Mouse (Mus musculus) limb, embryonic 13.5 days (tissue): ENCODE measurements around the gene Trappc10. TPM values are rescaled to one million over a fixed set of nuclear protein-coding genes. Genes with fewer than 3 reads are reported as not detected.

ENCODE experiments used
- ATAC-seq: fragments of 200-750 bp; cut with Nextera tagmentation; 2 replicates; pipeline ENCODE4 v1.8.0; 2017; ENCODE audit warnings: low read depth, moderate number of reproducible peaks, moderate TSS enrichment; ENCODE audit not compliant: low FRiP score
- H3K27ac ChIP-seq: fragments of 300-500 bp; sonication (generic); 2 replicates; pipeline ENCODE4 v1.5.1; 2015; ENCODE audit warnings: inconsistent platforms, mild to moderate bottlenecking, moderate library complexity
- H3K27me3 ChIP-seq: fragments of 300-500 bp; sonication (generic); 2 replicates; pipeline ENCODE4 v1.6.1; 2015; ENCODE audit warnings: mild to moderate bottlenecking, inconsistent platforms
- H3K36me3 ChIP-seq: fragments of 300-500 bp; sonication (generic); 2 replicates; pipeline ENCODE4 v1.6.1; 2015; ENCODE audit warnings: inconsistent platforms, mild to moderate bottlenecking, moderate library complexity
- H3K4me1 ChIP-seq: fragments of 300-500 bp; sonication (generic); 2 replicates; pipeline ENCODE4 v1.6.1; 2015; ENCODE audit warnings: inconsistent platforms
- H3K4me2 ChIP-seq: fragments of 300-500 bp; sonication (generic); replicated peaks from 2 replicates; pipeline ENCODE4 v1.6.1; 2015; ENCODE audit warnings: inconsistent platforms, mild to moderate bottlenecking, moderate library complexity
- H3K4me3 ChIP-seq: fragments of 300-500 bp; sonication (generic); 2 replicates; pipeline ENCODE4 v1.5.1; 2015; ENCODE audit warnings: moderate library complexity, mild to moderate bottlenecking, inconsistent platforms
- H3K9ac ChIP-seq: fragments of 300-500 bp; sonication (generic); 2 replicates; pipeline ENCODE4 v1.6.1; 2015; ENCODE audit warnings: mild to moderate bottlenecking, inconsistent platforms
- H3K9me3 ChIP-seq: fragments of 300-500 bp; sonication (generic); 2 replicates; pipeline ENCODE4 v1.6.1; 2016; ENCODE audit warnings: inconsistent platforms
- WGBS: fragments of 180-500 bp; shearing (Covaris S2); methylation state at CpG from one replicate; pipeline ENCODE4 v1.1.7; 2015; 5-methylcytosine and 5-hydroxymethylcytosine counted together
- polyA plus RNA-seq: library from polyadenylated mRNA; unstranded; fragments of >200 nt; fragmentation: Nextera tagmentation; extraction: Ambion mirVana; gene quantifications from 2 replicates; pipeline ENCODE4 v1.2.1, GENCODE M21; 2015

The Trappc10 gene
- polyA plus RNA-seq, 1 experiment from 2014 or later, result 13.3 TPM

DNA sequence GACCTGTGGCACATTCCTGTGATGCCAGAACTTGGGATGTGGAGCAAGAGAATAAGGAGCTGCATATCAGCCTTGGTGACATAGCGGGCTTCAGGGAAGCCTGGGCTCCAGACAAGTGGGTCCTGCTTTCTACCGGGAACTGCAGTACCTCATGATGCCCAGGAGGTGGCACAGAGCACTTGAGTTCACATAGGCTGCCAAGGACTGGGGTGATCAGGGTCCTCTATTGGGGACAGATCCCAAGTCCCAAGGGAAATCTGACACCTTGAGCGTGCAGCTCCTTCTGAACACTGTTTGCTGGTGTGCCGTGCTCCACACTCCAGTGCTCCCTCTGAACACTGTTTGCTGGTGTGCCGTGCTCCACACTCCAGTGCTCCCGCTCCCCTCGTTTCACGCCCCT lies 34.8 kb upstream of the Trappc10 start:
- H3K36me3 ChIP-seq, result peaks cover 81% of the 10 kb centered on the region
- H3K27ac ChIP-seq, result no peak overlapping the region
- H3K4me1 ChIP-seq, result no peaks in the 10 kb centered on the region
- H3K4me2 ChIP-seq, result no peak overlapping the region
- H3K9me3 ChIP-seq, result no peaks in the 10 kb centered on the region
- peak; percentile 60; the same call in 1 of the 2 replicates for ATAC-seq
- no peak overlapping the region for H3K4me3 ChIP-seq
- H3K27me3 ChIP-seq, result no peaks in the 10 kb centered on the region
- WGBS, result 47% methylated on average over 8 of the region's 8 CpGs
- H3K9ac ChIP-seq, result no peak overlapping the region

DNA sequence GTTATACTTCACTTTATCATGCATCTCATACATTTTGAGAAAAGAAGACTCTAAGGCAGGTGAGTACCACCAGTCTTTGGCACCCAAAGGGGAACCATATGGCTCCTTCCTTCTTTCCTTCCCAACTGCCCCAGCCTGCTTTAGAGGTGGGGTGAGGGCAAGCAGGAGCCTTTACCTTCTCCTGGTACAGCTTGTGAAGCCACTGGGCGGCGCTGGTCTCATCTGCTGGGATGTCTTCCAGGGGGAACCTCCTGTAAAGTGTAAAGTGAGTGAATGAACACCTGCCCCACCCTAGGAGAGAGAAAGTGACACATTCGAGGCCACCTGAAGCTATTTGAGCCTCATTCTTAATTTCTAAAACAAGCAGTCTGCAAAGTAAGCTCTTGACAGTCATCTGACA lies 33.4 kb upstream of the Trappc10 start:
- H3K4me3 ChIP-seq, result no peak overlapping the region
- no peak overlapping the region for H3K27ac ChIP-seq
- no peaks in the 10 kb centered on the region for H3K9me3 ChIP-seq
- no peak for ATAC-seq
- 75% methylated on average over 3 of the region's 3 CpGs for WGBS
- H3K4me1 ChIP-seq, result no peaks in the 10 kb centered on the region
- peaks cover 81% of the 10 kb centered on the region for H3K36me3 ChIP-seq
- no peak overlapping the region for H3K9ac ChIP-seq
- no peaks in the 10 kb centered on the region for H3K27me3 ChIP-seq
- no peak overlapping the region for H3K4me2 ChIP-seq

DNA sequence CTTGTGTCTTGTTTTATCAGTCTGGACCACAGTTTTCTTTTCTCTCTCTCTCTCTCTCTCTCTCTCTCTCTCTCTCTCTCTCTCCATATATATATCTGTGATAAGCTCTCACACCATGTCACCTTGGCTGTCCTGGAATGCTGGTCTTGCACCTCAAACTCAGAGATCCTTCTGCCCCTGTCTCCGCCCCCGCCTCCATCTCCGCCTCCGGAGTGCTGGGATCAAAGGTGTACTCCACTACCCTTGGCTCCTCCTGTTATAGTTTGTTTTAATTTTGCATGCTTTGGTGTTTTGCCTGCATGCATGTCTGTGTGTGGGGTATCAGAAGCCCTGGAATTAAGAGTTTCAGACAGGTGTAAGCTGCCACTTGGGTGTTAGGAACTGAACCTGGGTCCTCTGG lies 31.8 kb upstream of the Trappc10 start:
- peaks cover 82% of the 10 kb centered on the region for H3K36me3 ChIP-seq
- H3K4me2 ChIP-seq, result no peak overlapping the region
- ATAC-seq, result no peak
- H3K9ac ChIP-seq, result no peak overlapping the region
- H3K27me3 ChIP-seq, result no peaks in the 10 kb centered on the region
- 94% methylated on average over 4 of the region's 4 CpGs for WGBS
- no peak overlapping the region for H3K27ac ChIP-seq
- H3K4me1 ChIP-seq, result no peaks in the 10 kb centered on the region
- no peak overlapping the region for H3K4me3 ChIP-seq
- H3K9me3 ChIP-seq, result no peaks in the 10 kb centered on the region

DNA sequence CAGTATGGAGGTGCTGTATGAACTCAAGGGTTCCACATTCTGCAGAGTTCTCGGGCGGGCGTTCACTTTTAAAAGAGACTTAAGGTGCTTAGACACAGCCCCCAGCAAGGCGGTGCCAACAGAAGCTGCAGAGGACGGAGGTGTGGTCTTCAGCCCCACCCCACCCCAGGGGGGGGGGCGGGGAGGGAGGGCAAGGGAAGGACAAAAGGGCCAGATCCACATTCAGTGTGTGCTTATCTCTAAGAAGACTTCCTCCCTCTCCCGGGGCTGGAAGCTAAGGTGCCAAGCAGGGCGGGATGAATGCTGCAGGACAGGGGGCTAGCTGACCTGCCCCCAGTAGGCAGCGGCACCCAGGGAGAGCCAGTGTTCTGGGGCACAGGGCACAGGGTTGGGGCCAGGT lies 28.5 kb upstream of the Trappc10 start:
- no peaks in the 10 kb centered on the region for H3K4me1 ChIP-seq
- H3K36me3 ChIP-seq, result peaks cover 65% of the 10 kb centered on the region
- no peaks in the 10 kb centered on the region for H3K9me3 ChIP-seq
- H3K27ac ChIP-seq, result no peak overlapping the region
- H3K9ac ChIP-seq, result 0 out of 2 replicates have a peak overlapping the region, but pooled peaks have one; percentile 20
- H3K4me3 ChIP-seq, result no peak overlapping the region
- 24% methylated on average over 9 of the region's 9 CpGs for WGBS
- no peak overlapping the region for H3K4me2 ChIP-seq
- ATAC-seq, result no peak
- H3K27me3 ChIP-seq, result no peaks in the 10 kb centered on the region

DNA sequence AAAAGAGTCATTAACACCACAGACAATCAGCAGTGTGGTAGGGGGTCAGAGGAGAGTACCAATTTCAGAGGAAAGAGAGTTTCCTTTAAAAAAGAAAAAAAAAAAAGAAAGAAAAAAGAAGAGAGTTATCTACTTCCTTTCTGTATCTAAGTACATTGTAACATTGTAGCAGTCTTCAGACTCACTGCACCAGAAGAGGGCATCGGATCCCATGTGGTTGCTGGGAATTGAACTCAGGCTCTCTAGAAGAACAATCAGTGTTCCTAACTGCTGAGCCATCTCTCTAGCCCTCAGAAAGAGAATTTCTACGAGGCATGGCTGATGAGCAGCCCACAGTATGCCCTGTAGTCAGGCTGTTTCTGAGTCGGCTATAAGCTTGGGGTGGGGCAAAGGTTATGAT lies 21.4 kb upstream of the Trappc10 start:
- H3K9ac ChIP-seq, result no peak overlapping the region
- H3K4me1 ChIP-seq, result no peaks in the 10 kb centered on the region
- no peaks in the 10 kb centered on the region for H3K9me3 ChIP-seq
- H3K27ac ChIP-seq, result no peak overlapping the region
- WGBS, result 72% methylated on average over 3 of the region's 3 CpGs
- H3K4me3 ChIP-seq, result no peak overlapping the region
- no peak for ATAC-seq
- H3K27me3 ChIP-seq, result no peaks in the 10 kb centered on the region
- H3K4me2 ChIP-seq, result no peak overlapping the region
- H3K36me3 ChIP-seq, result peaks cover 7% of the 10 kb centered on the region; the same call in 1 of the 2 replicates

DNA sequence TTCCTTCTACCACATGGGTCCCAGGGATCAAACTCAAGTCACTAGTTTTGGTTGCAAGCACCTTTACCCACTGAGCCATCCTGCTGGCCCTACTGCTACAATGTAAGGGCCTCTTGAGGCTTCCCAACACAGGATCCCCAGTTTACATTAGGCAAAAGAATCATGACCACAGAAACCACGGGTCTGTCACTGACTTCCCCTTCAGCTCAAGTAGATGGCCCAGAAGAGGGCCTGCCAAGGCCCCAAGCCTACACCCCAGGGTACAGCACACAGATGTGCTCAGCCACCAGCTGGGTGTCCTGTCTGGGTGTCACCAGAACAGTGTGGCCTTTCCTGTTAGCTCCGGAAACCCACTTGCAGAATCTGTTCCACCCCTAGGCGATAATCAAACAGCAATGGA lies 20.3 kb upstream of the Trappc10 start:
- Histone ChIP-seq H3K27me3 (no peaks in the 10 kb centered on the region), H3K4me1 (0 out of 2 replicates have a peak, but pooled peaks cover 6% of the 10 kb centered on the region), H3K4me3 (no peak overlapping the region), H3K27ac (no peak overlapping the region), H3K36me3 (no peaks in the 10 kb centered on the region), H3K9ac (no peak overlapping the region), H3K4me2 (no peak overlapping the region), H3K9me3 (no peaks in the 10 kb centered on the region)
- ATAC-seq, result no peak
- WGBS, result 78% methylated on average over 3 of the region's 3 CpGs

DNA sequence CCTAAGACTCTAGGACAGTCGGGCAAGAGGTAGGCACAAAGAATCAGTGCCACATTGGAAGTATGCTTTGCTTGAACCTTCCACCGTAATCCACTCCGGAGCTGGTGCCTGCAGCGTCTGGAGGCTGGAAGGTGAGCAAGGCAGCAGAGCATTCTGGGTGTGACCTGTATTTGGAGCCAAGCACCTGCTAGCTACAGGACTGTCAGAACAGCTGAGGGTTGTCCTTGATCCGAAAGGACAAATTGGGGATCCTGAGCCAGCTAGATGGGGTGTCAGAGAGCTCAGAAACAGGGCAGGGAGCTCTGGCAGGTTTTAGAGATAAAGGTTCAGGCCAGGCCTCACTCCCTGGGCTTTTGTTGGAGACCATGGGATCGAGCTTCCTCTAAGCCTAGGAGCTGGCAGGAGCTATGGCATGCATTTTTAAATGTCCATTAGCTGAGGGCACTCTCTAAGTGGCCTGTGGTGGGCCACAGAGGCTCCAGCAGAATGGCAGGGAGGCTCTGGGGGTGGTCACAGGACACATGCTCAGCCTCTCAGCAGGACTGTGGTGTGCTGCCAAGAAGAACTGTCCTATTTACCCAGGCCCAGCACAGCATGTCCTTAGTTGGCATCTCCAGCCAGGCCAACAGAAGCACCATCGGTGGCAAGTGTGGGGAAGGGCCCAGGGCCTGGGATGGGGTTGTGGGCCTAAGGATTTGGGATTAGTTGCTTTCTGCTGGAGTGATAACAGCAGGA lies 16.6 kb upstream of the Trappc10 start:
- WGBS, result 64% methylated on average over 7 of the region's 7 CpGs
- no peak for ATAC-seq
- no peaks in the 10 kb centered on the region for H3K9me3 ChIP-seq
- no peak overlapping the region for H3K27ac ChIP-seq
- H3K4me2 ChIP-seq, result no peak overlapping the region
- H3K9ac ChIP-seq, result no peak overlapping the region
- no peaks in the 10 kb centered on the region for H3K27me3 ChIP-seq
- H3K4me1 ChIP-seq, result 0 out of 2 replicates have a peak, but pooled peaks cover 6% of the 10 kb centered on the region
- no peaks in the 10 kb centered on the region for H3K36me3 ChIP-seq
- no peak overlapping the region for H3K4me3 ChIP-seq

DNA sequence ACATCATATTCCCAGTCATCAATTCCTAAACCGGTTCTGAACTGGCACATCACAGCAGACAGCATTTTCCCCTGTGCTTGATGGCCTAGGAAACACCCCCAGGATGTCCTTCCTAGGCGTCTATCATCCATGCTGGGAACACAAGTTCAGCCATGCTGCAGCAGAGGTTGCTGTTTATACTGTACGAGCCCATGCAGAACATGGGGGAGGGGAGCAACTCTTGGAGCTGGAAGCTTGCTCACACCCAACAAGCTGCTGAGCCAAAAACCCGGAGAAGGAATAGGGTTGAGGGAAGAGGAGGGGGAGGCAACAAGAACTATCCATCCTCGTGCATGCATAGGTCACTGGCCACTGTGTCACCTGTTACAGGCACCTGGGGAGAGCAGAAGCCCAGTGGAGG lies 15.9 kb upstream of the Trappc10 start:
- 25% methylated on average over 5 of the region's 5 CpGs for WGBS
- Histone ChIP-seq H3K9ac (no peak overlapping the region), H3K4me2 (no peak overlapping the region), H3K4me1 (0 out of 2 replicates have a peak, but pooled peaks cover 6% of the 10 kb centered on the region), H3K27ac (no peak overlapping the region), H3K36me3 (no peaks in the 10 kb centered on the region), H3K9me3 (no peaks in the 10 kb centered on the region), H3K4me3 (no peak overlapping the region), H3K27me3 (no peaks in the 10 kb centered on the region)
- no peak for ATAC-seq

DNA sequence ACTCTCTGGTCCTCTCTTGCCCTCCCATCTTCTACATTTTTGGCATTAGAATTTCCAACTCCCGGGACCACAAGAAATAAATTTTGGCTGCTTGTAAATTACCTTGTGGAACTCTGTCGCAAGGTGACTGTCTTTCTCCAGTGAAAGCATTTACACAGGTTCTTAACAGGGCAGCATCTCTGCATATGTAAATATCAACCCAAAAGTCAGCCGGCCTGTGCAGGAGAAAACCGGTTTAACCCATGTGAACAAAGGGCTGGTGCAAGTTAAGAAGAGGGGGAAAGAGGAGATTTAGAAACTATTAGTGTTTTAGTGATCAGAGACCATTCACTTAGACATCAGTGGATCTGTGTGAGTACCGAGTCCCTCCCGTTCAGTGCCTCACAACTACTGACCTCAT lies 15.3 kb upstream of the Trappc10 start:
- H3K4me1 ChIP-seq, result 0 out of 2 replicates have a peak, but pooled peaks cover 6% of the 10 kb centered on the region
- H3K4me3 ChIP-seq, result no peak overlapping the region
- no peak for ATAC-seq
- WGBS, result 53% methylated on average over 6 of the region's 6 CpGs
- H3K27ac ChIP-seq, result no peak overlapping the region
- no peak overlapping the region for H3K4me2 ChIP-seq
- no peaks in the 10 kb centered on the region for H3K27me3 ChIP-seq
- H3K9ac ChIP-seq, result no peak overlapping the region
- no peaks in the 10 kb centered on the region for H3K9me3 ChIP-seq
- no peaks in the 10 kb centered on the region for H3K36me3 ChIP-seq

DNA sequence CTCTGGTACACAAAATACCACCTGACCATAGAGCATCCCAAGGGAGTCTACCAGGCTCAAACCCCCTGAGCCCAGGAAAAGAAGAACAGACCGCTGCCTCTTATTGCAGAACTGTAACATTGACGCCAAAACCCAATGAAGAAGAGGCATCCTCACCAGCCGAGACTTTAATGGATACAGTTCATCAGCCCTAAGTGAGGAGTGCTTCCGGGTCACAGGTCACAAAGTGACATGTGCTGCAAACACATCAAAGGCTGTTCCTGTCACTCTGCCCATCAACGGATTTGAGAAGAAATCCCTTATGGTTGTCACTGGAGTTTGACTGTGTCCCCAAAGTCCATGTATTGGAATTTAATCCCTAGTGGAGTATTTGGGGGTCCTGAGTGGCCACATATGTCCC lies 14.8 kb upstream of the Trappc10 start:
- Histone ChIP-seq H3K9me3 (no peaks in the 10 kb centered on the region), H3K36me3 (no peaks in the 10 kb centered on the region), H3K9ac (no peak overlapping the region), H3K4me1 (0 out of 2 replicates have a peak, but pooled peaks cover 6% of the 10 kb centered on the region), H3K4me2 (no peak overlapping the region), H3K27me3 (no peaks in the 10 kb centered on the region), H3K27ac (no peak overlapping the region), H3K4me3 (no peak overlapping the region)
- 67% methylated on average over 5 of the region's 5 CpGs for WGBS
- ATAC-seq, result no peak

DNA sequence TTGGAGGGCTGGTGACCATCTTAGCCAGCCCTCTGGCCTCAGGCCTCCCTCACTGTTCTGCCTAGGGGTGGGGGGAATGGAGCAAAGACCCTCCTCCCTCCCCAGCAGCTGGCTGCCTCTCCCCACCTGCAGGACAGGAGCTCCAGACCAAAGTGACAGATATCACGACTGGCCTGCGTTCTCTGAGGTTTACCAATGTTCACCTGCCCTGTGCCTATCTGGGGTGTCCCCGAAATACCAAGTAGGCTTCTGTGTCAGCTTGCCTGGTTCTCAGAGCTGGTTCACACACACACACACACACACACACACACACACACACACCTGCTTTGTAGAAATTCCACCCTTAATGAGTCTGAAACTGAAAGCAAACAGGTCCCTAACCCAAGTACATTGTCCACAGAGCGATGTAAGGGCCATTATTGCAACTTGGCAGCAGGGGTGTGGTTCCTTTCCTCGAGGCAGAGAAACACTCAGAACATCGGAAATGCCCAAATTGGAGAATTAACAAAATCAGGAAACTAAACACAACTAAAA lies 13.8 kb upstream of the Trappc10 start:
- Histone ChIP-seq H3K4me2 (no peak overlapping the region), H3K27me3 (no peaks in the 10 kb centered on the region), H3K36me3 (no peaks in the 10 kb centered on the region), H3K9ac (no peak overlapping the region), H3K9me3 (no peaks in the 10 kb centered on the region), H3K4me3 (no peak overlapping the region), H3K4me1 (0 out of 2 replicates have a peak, but pooled peaks cover 6% of the 10 kb centered on the region), H3K27ac (no peak overlapping the region)
- no peak for ATAC-seq
- 75% methylated on average over 6 of the region's 6 CpGs for WGBS

DNA sequence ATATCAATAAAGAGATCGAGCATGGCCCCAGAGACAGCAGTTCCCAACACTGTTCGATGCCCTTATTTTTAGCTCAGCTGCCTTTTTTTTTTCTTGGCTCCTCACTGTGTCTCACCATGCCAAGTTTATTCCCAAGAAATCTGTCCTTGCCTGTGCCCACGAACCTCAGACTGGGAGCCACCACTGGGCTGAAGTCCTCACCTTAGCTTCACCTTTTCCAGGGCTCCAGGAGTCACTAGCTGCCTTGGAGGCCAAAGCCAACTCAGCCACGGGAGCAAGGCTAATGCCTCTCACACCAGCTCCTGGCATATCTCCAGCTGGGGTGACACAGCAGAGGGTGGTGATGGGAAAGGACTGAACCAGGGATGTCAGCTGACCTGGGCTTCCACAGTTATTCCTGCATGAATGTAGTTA lies 11.2 kb upstream of the Trappc10 start:
- Histone ChIP-seq H3K4me2 (no peak overlapping the region), H3K4me1 (0 out of 2 replicates have a peak, but pooled peaks cover 6% of the 10 kb centered on the region), H3K4me3 (no peak overlapping the region), H3K27ac (no peak overlapping the region), H3K36me3 (no peaks in the 10 kb centered on the region), H3K9ac (no peak overlapping the region), H3K27me3 (no peaks in the 10 kb centered on the region), H3K9me3 (no peaks in the 10 kb centered on the region)
- ATAC-seq, result no peak
- WGBS, result 76% methylated on average over 4 of the region's 4 CpGs

DNA sequence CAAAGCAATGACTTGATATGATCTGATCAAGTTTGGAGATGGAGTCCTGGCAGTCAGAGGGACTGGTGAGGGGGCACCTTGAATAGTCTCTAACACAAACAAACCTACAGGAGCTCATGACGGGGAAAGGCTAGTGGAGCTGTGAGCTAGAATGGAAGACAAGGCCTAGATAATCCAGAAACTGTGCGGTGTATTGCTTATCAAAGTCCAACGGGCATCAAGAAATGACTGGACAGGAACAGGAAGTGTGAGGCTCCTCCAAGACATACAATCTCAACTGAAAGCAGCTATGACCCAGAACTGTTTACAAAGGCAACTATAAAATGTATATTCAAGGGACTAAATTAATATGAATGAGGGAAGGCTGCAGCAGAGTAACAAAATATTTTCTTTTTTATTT lies 2.8 kb upstream of the Trappc10 start:
- Histone ChIP-seq H3K9ac (no peak overlapping the region), H3K4me2 (no peak overlapping the region), H3K4me3 (no peak overlapping the region), H3K36me3 (no peaks in the 10 kb centered on the region), H3K27ac (no peak overlapping the region), H3K27me3 (no peaks in the 10 kb centered on the region), H3K4me1 (peaks cover 18% of the 10 kb centered on the region), H3K9me3 (no peaks in the 10 kb centered on the region)
- WGBS, result 83% methylated on average over 3 of the region's 3 CpGs
- no peak for ATAC-seq
